Mouse (Mus musculus): ENCODE data around the gene Tpx2.

GRCm38 (mm10) chr2:152941106-152941505, 93.3 kb downstream of the Tpx2 start:
- TF ChIP-seq POLR2A (IDR thresholded peaks at IDR 0.05; ENCODE audit: borderline replicate concordance, extremely low read depth, insufficient read depth, insufficient read length, poor library complexity, severe bottlenecking): no peak
- TF ChIP-seq CTCF (IDR thresholded peaks at IDR 0.05; ENCODE audit: borderline replicate concordance, extremely low read depth, insufficient read depth, insufficient read length): no peak

All from brain, embryonic 14.5 days (tissue).